Mouse (Mus musculus) ES-E14 (cell line): ENCODE measurements at regions not wholly inside any gene's neighbourhood (a gene's known extent, or its start where the extent isn't known, plus 50 kb on each side); places are given as distances from the start of the nearest gene placed in this dataset.

Experiments
- DNase-seq: peaks from one replicate; pipeline ENCODE4 v3.0.0-alpha.2; 2013; ENCODE audit warnings: low read depth, low spot score
- H3K27ac ChIP-seq: 2 replicates; pipeline ENCODE4 v1.5.1; 2012; ENCODE audit warnings: low read depth, mild to moderate bottlenecking, low read length, moderate library complexity, mixed read lengths; ENCODE audit not compliant: poor library complexity, insufficient read depth, severe bottlenecking
- H3K36me3 ChIP-seq: 2 replicates; pipeline ENCODE4 v1.6.1; 2012; ENCODE audit warnings: mild to moderate bottlenecking, low read length, moderate library complexity, mixed read lengths; ENCODE audit not compliant: control insufficient read depth, poor library complexity, insufficient read depth, severe bottlenecking
- H3K4me1 ChIP-seq, 2 experiments: fragments of 150-350 bp in 1 of 2; sonication (generic) in 1 of 2; 2 replicates each; pipeline ENCODE4 v1.6.1; 2012; ENCODE audit warnings: low read length in 2 of 2, mild to moderate bottlenecking in 1 of 2, mixed read lengths in 1 of 2; ENCODE audit not compliant: control insufficient read depth in 2 of 2, insufficient read depth in 2 of 2, poor library complexity in 1 of 2
- H3K4me3 ChIP-seq, 2 experiments: fragments of 150-350 bp in 1 of 2; sonication (generic) in 1 of 2; 2 replicates each; pipeline ENCODE4 v1.5.1; 2012; ENCODE audit warnings: low read length in 2 of 2, low read depth in 1 of 2, mild to moderate bottlenecking in 1 of 2, mixed read lengths in 1 of 2; ENCODE audit not compliant: insufficient read depth in 1 of 2, poor library complexity in 1 of 2, severe bottlenecking in 1 of 2
- H3K9ac ChIP-seq: 2 replicates; pipeline ENCODE4 v1.6.1; 2012; ENCODE audit warnings: low read depth, mild to moderate bottlenecking, low read length, mixed read lengths; ENCODE audit not compliant: poor library complexity, insufficient read depth, severe bottlenecking
- H3K9me3 ChIP-seq: fragments of 150-350 bp; sonication (generic); 2 replicates; pipeline ENCODE4 v1.6.1; 2012; ENCODE audit warnings: low read depth, mild to moderate bottlenecking, low read length; ENCODE audit not compliant: control insufficient read depth, insufficient read depth
- CHD2 ChIP-seq: IDR thresholded peaks from 2 replicates; pipeline ENCODE4 v1.6.1; 2014; ENCODE audit warnings: mild to moderate bottlenecking, low read depth, low read length, inconsistent platforms
- HCFC1 ChIP-seq: IDR thresholded peaks from 2 replicates; pipeline ENCODE4 v1.6.1; 2012; ENCODE audit warnings: low read length, inconsistent platforms, borderline replicate concordance; ENCODE audit not compliant: insufficient read depth
- MAFK ChIP-seq: IDR thresholded peaks from 2 replicates; pipeline ENCODE4 v1.6.1; 2014; ENCODE audit warnings: mild to moderate bottlenecking, low read depth, low read length, inconsistent platforms; ENCODE audit not compliant: insufficient read depth
- ZC3H11A ChIP-seq: IDR thresholded peaks from 2 replicates; pipeline ENCODE4 v1.6.1; 2012; ENCODE audit warnings: low read depth, mild to moderate bottlenecking, inconsistent platforms, low read length, borderline replicate concordance
- ZNF384 ChIP-seq: IDR thresholded peaks from 2 replicates; pipeline ENCODE4 v1.6.1; 2012; ENCODE audit warnings: low read depth, low read length, inconsistent platforms
- in situ Hi-C, 2 experiments: fragments of 600-800 bp; cut with MboI; formaldehyde crosslinking; loops; one replicate each; pipeline ENCODE4 v1.15.1; 2025; ENCODE audit warnings: low sequenced_read_pairs in 2 of 2, inconsistent platforms in 1 of 2; ENCODE audit not compliant: unreplicated experiment in 2 of 2

DNA sequence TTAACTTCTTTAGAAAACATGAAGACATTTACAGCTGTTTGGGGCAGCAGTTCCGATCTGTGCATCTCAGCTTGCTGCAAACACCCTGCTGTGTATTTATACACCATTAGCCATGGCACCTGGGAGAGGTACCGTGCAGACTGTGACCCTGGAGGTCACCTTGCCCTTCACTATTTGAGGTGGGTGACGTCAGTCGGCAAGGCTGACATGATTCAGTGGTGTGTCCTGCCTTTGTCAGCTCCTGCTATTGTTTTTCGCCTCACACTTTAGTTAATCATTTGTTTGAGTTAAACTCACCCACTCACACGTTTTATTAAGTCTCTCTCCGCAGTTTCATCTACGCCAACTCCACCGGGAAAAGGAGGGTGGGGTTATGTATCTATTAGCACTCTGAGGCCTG lies 305.9 kb downstream of the Cog6 start:
- no peak for TF ChIP-seq MAFK
- no peak for TF ChIP-seq ZNF384
- no peak for TF ChIP-seq ZC3H11A
- TF ChIP-seq HCFC1, result no peak
- TF ChIP-seq CHD2, result no peak
- in situ Hi-C loops, result no loop called here
- Histone ChIP-seq H3K9ac (no peak overlapping the region), H3K4me1 (peaks cover 0 to 2% of the 10 kb centered on the region in 2 experiments; a peak in 1 of 4 replicates), H3K36me3 (no peaks in the 10 kb centered on the region), H3K27ac (no peak overlapping the region), H3K4me3 (no peak overlapping the region), H3K9me3 (no peaks in the 10 kb centered on the region)
- DNase-seq, result no peak

DNA sequence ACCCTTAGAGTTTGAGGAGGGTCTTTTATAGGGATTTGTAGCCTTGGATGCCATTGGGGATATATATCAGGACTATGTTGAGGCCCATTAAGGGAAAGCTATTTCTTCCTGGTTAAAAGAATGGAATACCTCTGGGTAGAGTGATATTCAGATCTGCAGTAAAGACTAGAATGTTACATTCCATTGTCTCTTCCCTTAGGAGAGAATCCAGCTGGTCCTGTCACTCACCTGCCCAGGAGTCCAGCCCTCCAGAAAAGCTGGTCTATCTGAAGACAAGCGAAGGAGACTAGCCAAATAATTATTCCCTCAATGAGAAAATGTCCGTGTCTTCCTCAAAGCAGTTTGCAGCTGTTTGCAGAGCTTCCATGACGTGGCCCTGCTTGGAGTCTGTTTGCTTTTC lies 308.3 kb downstream of the Cog6 start:
- Histone ChIP-seq H3K27ac (no peak overlapping the region), H3K4me1 (peaks cover 0 to 2% of the 10 kb centered on the region in 2 experiments; a peak in 1 of 4 replicates), H3K36me3 (no peaks in the 10 kb centered on the region), H3K9ac (no peak overlapping the region), H3K9me3 (no peaks in the 10 kb centered on the region), H3K4me3 (no peak overlapping the region)
- in situ Hi-C loops, result no loop called here
- no peak for TF ChIP-seq CHD2
- no peak for TF ChIP-seq HCFC1
- TF ChIP-seq ZNF384, result no peak
- TF ChIP-seq ZC3H11A, result no peak
- no peak for DNase-seq

- in situ Hi-C loops, result no loop called here
- H3K9me3 ChIP-seq, result no peaks in the 10 kb centered on the region
- no peak for DNase-seq
- no peaks in the 10 kb centered on the region for H3K36me3 ChIP-seq
- no peak overlapping the region for H3K4me3 ChIP-seq
- no peak for TF ChIP-seq ZC3H11A
- TF ChIP-seq MAFK, result no peak
- TF ChIP-seq CHD2, result no peak
- TF ChIP-seq ZNF384, result no peak
- no peak for TF ChIP-seq HCFC1
- no peak overlapping the region for H3K27ac ChIP-seq
- H3K4me1 ChIP-seq, result peaks cover 0 to 2% of the 10 kb centered on the region in 2 experiments; a peak in 1 of 4 replicates
- H3K9ac ChIP-seq, result no peak overlapping the region
Measured at GRCm38 (mm10) chr3:52708301-52708700, 308.7 kb downstream of the Cog6 start.

GRCm38 (mm10) chr3:52706626-52707025 lies 310.4 kb downstream of the Cog6 start:
- Histone ChIP-seq H3K9me3 (no peaks in the 10 kb centered on the region), H3K27ac (no peak overlapping the region), H3K4me1 (peaks cover 0 to 2% of the 10 kb centered on the region in 2 experiments; a peak in 1 of 4 replicates), H3K9ac (no peak overlapping the region), H3K36me3 (no peaks in the 10 kb centered on the region), H3K4me3 (no peak overlapping the region)
- TF ChIP-seq ZC3H11A (no peak), CHD2 (no peak), ZNF384 (no peak), HCFC1 (no peak)
- in situ Hi-C loops, result no loop called here
- no peak for DNase-seq

DNA sequence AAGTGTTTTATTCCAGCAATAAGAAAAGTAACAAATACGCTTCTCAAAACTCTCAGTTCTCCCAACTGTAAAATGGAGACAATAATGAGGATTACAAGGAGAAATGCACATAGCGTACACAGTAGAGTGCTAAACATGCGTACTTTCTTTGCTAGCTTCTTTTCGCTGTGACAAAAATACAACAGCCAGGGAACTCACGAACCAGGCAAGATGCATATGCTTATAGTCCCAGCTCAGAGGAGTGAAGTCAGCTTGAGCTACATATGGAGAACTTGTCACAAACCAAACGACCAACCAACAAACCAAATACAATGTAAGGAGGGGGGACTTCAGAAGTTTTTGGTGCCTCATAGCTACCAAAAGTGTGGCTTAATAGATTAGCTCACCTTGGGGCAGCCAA lies 313.3 kb downstream of the Cog6 start:
- in situ Hi-C loops, result no loop called here
- H3K4me1 ChIP-seq, result no peaks in the 10 kb centered on the region
- no peak overlapping the region for H3K27ac ChIP-seq
- DNase-seq, result no peak
- TF ChIP-seq HCFC1 (no peak), CHD2 (no peak), ZNF384 (no peak)
- H3K36me3 ChIP-seq, result no peaks in the 10 kb centered on the region
- H3K9me3 ChIP-seq, result no peaks in the 10 kb centered on the region
- no peak overlapping the region for H3K4me3 ChIP-seq
- H3K9ac ChIP-seq, result no peak overlapping the region
